Mouse (Mus musculus) embryonic facial prominence, embryonic 10.5 days (tissue): ENCODE data around the gene Aass. TPM values are rescaled to one million over a fixed set of nuclear protein-coding genes. Genes with fewer than 3 reads are reported as not detected.
A peak's percentile ranks its signal among the peaks of the same experiment; 100 is the strongest.
"Not testable (repeated sequence)": the region's sequence is repeated elsewhere in the genome, so short reads cannot be mapped to it uniquely, and the experiment has no call there.

Experiments
- DNase-seq: peaks from one replicate; pipeline ENCODE4 v3.0.0-alpha.2; 2017; ENCODE audit warnings: low spot score
- H3K27ac ChIP-seq: fragments of 300-500 bp; sonication (generic); replicated peaks from 2 replicates; pipeline ENCODE4 v1.5.1; 2016; ENCODE audit warnings: mild to moderate bottlenecking
- H3K27me3 ChIP-seq: fragments of 300-500 bp; sonication (generic); replicated peaks from 2 replicates; pipeline ENCODE4 v1.6.1; 2016; ENCODE audit warnings: low read depth, mild to moderate bottlenecking; ENCODE audit not compliant: poor library complexity, severe bottlenecking
- H3K36me3 ChIP-seq: fragments of 300-500 bp; sonication (generic); replicated peaks from 2 replicates; pipeline ENCODE4 v1.6.1; 2016; ENCODE audit warnings: mild to moderate bottlenecking, moderate library complexity
- H3K4me1 ChIP-seq: fragments of 300-500 bp; sonication (generic); 2 replicates; pipeline ENCODE4 v1.6.1; 2016
- H3K4me3 ChIP-seq: fragments of 300-500 bp; sonication (generic); 2 replicates; pipeline ENCODE4 v1.5.1; 2016; ENCODE audit warnings: mild to moderate bottlenecking, moderate library complexity
- H3K9me3 ChIP-seq: fragments of 300-500 bp; sonication (generic); 2 replicates; pipeline ENCODE4 v1.6.1; 2016; ENCODE audit warnings: mild to moderate bottlenecking
- WGBS: fragments of 180-500 bp; shearing (Covaris S2); methylation state at CpG from one replicate; pipeline ENCODE4 v1.1.7; 2016; 5-methylcytosine and 5-hydroxymethylcytosine counted together
- polyA plus RNA-seq: library from polyadenylated mRNA; unstranded; fragments of >200 nt; fragmentation: Nextera tagmentation; extraction: Ambion mirVana; gene quantifications from 2 replicates; pipeline ENCODE4 v1.2.1, GENCODE M21; 2016

The Aass gene
- 3.1 and 3.4 TPM in 2 replicates for polyA plus RNA-seq

DNA sequence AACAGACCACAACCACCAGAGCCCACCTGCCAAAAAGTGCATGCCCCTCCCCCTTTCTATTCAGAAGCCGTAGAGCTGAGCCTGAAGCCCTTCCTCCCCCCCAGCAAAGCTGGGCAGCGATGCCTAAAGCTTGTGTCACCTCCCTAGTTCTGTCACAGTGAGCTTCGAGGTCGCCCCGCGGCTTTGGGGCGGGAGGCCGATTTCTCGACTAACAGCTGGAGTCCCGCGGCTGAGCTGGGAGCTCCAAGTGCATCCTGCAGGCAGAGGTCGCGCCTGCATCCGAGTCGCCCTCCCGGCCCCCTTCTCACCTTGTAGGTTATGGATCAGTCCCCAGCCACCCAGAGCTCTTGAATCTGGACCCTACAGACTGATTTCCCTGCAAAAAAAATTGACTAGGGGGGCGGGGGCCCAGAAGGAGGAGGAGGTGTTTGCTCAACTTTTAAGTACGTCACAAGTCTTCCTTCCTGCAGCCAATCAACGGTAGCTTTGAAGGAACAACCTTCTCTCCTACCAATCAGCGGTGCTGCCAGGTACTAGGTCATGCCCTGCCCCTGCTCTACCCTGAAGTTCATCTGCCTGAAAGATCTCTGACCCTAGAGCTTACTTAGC, at the start of gene Aass:
Gene Aass (minus strand): TSS at position 414 of the 609 bp plus-strand sequence.
- H3K9me3 ChIP-seq, result no peaks in the 10 kb centered on the region
- H3K27me3 ChIP-seq, result peaks cover 16% of the 10 kb centered on the region
- WGBS, result under 1% methylated on average over 20 of the region's 20 CpGs
- H3K27ac ChIP-seq, result peak within 1 kb of the TSS; percentile 57
- DNase-seq, result peak; percentile 63
- H3K36me3 ChIP-seq, result no peaks in the 10 kb centered on the region
- peak within 1 kb of the TSS; percentile 68 for H3K4me3 ChIP-seq
- H3K4me1 ChIP-seq, result peaks cover 13% of the 10 kb centered on the region

DNA sequence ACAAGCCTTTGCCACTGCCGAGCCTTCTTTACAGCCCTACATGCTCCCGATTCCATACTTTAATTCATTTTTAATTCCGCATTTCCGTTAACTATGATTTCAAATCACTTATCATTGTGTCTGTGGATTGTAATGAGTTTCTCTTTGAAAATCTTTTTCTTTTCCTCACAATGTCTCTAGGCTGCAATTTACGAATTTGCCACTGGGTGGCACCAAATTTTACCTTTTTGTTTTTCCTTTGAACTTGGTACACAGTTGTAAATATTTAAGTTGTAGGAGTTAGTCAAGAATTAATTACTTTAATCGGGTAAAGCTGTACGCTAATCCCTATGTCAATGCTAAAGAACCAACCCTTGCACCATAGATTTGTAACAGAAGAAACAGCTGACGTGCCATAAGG, 47.3 kb upstream of the Aass start:
- H3K27ac ChIP-seq, result no peak overlapping the region
- H3K36me3 ChIP-seq, result no peaks in the 10 kb centered on the region
- no peaks in the 10 kb centered on the region for H3K9me3 ChIP-seq
- H3K27me3 ChIP-seq, result no peaks in the 10 kb centered on the region
- H3K4me1 ChIP-seq, result no peaks in the 10 kb centered on the region
- 20% methylated on average over 8 of the region's 8 CpGs for WGBS
- DNase-seq, result peak; percentile 19
- no peak overlapping the region for H3K4me3 ChIP-seq

DNA sequence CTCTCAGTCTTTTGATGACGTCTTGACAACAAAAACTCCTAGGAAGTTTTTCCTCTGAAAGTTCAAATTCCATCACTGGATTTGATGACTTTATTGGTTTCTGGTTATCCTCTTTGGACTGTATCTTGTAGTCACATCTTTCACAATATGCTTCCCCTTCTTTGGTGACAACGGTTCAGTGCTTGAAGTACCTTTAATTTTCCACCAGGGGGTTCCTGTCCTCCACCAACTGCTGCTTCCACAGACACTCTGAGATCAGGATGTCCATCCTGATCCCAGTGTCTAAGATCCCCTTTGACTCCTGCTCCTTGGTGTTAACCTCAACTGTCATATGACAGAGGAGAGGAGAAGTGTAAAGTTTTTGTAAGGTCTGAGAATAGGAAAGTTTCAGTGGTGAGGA, 31.0 kb upstream of the Aass start:
- 36% methylated on average over 2 of the region's 2 CpGs for WGBS
- H3K9me3 ChIP-seq, H3K27ac ChIP-seq, H3K36me3 ChIP-seq, H3K27me3 ChIP-seq, DNase-seq, H3K4me3 ChIP-seq, H3K4me1 ChIP-seq: not testable (repeated sequence)

DNA sequence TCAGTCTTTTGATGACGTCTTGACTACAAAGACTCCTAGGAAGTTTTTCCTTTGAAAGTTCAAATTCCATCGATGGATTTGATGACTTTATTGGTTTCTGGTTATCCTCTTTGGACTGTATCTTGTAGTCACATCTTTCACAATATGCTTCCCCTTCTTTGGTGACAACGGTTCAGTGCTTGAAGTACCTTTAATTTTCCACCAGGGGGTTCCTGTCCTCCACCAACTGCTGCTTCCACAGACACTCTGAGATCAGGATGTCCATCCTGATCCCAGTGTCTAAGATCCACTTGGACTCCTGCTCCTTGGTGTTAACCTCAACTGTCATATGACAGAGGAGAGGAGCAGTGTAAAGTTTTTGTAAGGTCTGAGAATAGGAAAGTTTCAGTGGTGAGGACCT, 23.6 kb upstream of the Aass start:
- H3K4me1 ChIP-seq, H3K36me3 ChIP-seq, DNase-seq, H3K9me3 ChIP-seq, H3K27ac ChIP-seq, H3K4me3 ChIP-seq, H3K27me3 ChIP-seq: not testable (repeated sequence)
- 73% methylated on average over 3 of the region's 3 CpGs for WGBS

DNA sequence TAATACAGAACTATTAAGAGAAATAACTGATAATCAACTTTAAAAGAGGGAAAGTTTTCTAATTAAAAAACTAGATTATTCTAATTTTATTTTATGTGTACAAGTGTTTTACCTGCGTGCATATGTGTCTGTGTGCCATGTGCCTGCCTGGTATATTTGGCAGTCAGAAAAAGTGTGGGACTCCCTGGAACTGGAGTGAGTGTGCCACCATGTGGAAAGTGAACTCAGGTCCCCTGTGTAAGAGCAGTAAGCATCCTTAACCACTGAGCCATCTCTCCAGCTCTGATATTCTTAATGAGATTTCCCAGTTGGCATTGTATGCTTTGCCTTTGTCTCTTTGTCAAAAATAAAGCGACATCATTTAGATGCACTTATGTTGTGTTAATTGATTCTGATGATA, 20.3 kb upstream of the Aass start:
- 91% methylated on average over 2 of the region's 2 CpGs for WGBS

DNA sequence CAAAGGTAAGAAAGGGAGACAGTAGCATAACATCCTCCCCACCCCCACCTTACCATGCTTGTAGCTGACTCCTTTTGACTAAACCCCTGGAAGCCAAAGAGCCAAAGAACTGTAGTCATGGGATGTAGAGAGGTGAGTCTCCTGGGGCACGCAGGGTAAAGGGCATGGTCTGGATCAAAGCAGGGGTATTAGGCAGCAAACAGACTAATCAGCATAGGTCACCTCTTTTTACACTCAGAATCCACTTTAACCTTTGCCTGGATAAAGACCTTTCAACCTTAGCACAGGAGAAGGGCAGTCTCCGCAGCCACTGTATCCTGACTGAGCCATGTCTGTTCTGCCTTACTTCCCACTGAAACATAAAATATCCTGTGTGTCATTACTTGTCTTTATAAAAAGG, 14.4 kb upstream of the Aass start:
- Histone ChIP-seq H3K36me3 (no peaks in the 10 kb centered on the region), H3K27ac (no peak overlapping the region), H3K4me1 (no peaks in the 10 kb centered on the region), H3K27me3 (no peaks in the 10 kb centered on the region), H3K9me3 (no peaks in the 10 kb centered on the region), H3K4me3 (no peak overlapping the region)
- DNase-seq, result no peak
- WGBS, result 74% methylated on average over 2 of the region's 2 CpGs

More for the DNA sequence above, 20.3 kb upstream of the Aass start:
- no peaks in the 10 kb centered on the region for H3K9me3 ChIP-seq
- no peak overlapping the region for H3K27ac ChIP-seq
- DNase-seq, result no peak
- no peak overlapping the region for H3K4me3 ChIP-seq
- no peaks in the 10 kb centered on the region for H3K36me3 ChIP-seq
- H3K27me3 ChIP-seq, result no peaks in the 10 kb centered on the region
- no peaks in the 10 kb centered on the region for H3K4me1 ChIP-seq

DNA sequence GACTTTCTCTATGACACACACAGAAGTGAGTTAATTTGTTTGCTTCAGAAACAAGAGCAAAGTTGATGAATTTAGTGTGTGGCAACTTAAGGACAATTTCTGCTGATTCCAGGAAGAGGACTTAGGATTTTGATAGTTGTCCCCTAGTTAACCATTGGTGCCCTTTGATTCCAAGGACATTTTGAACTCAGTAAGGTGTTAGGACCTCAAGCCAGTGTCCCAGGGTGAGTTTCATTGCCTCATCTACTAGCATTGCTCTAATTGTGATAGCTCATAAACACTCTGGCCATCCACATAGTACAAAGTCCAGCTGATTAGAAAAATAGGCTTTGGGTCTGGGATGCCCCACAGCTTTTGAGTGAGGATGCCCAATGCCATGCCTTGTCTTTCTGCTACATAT, 11.2 kb upstream of the Aass start:
- Histone ChIP-seq H3K9me3 (no peaks in the 10 kb centered on the region), H3K27me3 (no peaks in the 10 kb centered on the region), H3K36me3 (no peaks in the 10 kb centered on the region), H3K4me1 (no peaks in the 10 kb centered on the region), H3K4me3 (no peak overlapping the region), H3K27ac (no peak overlapping the region)
- no peak for DNase-seq

DNA sequence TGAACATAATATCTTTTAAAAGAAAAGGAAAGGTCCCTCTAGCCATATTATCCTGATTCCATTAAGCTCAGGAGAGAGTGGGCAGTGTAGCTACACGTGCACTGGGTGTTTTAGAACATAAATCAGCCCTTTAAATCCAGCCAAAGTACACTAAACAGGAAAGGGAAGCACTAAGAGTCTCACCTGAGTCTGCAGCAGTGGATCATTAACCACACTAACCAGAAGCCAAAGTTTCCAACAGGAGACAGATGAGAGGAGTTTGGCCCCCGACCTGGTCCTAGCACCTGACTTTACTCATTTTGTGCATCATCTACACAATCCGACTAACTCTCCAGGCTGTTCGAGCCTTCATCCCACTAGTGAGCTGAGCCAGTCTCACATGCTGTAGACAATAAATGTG, 1.8 kb downstream of the Aass start:
- no peak for DNase-seq
- WGBS, result 79% methylated on average over 4 of the region's 4 CpGs
- no peaks in the 10 kb centered on the region for H3K9me3 ChIP-seq
- peaks cover 13% of the 10 kb centered on the region for H3K4me1 ChIP-seq
- no peak overlapping the region for H3K4me3 ChIP-seq
- no peaks in the 10 kb centered on the region for H3K36me3 ChIP-seq
- peaks cover 16% of the 10 kb centered on the region for H3K27me3 ChIP-seq
- no peak overlapping the region for H3K27ac ChIP-seq

DNA sequence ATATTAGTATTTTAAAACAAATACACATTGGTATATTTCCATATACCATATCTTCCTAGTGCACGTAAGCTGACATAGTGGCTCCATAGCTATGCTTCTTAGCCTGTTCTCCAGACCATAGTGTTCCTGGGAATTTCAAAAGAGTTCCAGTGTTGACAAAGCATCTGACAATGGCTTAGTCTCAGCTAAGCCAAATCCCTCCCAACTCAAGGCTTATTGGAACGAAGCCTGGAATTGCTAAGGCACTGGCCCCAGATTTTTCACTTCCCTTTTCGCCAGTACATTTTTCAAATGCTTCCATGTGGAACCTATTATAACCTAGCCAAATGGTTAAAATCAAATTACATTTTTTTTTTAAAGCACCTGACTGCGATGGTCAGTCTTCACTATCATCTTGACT, 3.6 kb downstream of the Aass start:
- Histone ChIP-seq H3K4me1 (peaks cover 13% of the 10 kb centered on the region), H3K27ac (no peak overlapping the region), H3K27me3 (peaks cover 16% of the 10 kb centered on the region), H3K36me3 (no peaks in the 10 kb centered on the region), H3K9me3 (no peaks in the 10 kb centered on the region), H3K4me3 (no peak overlapping the region)
- no peak for DNase-seq
- WGBS, result 64% methylated on average over 4 of the region's 4 CpGs

DNA sequence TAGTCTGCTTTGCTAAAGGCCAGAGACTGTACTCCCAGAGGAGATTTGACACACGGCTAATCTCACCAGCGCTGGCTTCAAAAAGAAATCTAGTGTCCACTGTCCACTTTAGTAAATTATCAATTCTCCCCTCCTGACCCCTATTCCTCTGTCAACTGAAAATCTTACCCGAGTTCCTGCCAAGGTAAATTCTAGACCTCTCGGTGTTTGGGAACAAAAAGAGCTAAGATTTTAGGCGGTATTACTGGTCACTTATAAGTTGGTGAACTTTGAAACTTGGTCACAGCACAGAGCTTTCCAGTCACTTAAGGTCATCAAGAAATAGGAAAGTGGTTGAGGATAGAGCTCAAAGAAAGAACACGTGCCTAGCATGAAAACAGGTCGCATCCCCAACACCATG, 6.1 kb downstream of the Aass start:
- no peaks in the 10 kb centered on the region for H3K4me1 ChIP-seq
- no peak overlapping the region for H3K27ac ChIP-seq
- H3K27me3 ChIP-seq, result peaks cover 6% of the 10 kb centered on the region
- H3K4me3 ChIP-seq, result no peak overlapping the region
- 82% methylated on average over 7 of the region's 7 CpGs for WGBS
- no peak for DNase-seq
- H3K9me3 ChIP-seq, result no peaks in the 10 kb centered on the region
- no peaks in the 10 kb centered on the region for H3K36me3 ChIP-seq

DNA sequence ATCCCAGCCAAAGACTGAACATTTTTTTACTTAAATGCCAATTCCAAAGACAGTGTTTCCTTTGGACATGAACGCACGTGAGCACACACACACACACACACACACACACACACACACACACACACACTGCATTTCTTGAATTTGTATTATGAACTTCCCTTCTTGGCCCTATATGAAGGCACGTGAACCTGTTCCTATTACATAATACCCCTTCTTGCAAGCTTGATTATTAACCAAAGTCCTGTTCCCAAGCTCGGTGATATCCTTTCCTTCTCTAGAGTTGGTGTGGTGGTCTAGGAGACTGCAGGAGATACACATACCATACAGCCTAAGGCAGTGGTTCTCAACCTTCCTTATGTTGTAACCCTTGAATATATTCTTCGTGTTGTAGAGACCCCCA, 7.0 kb downstream of the Aass start:
- 85% methylated on average over 5 of the region's 5 CpGs for WGBS
- Histone ChIP-seq H3K4me1 (no peaks in the 10 kb centered on the region), H3K4me3 (no peak overlapping the region), H3K27me3 (0 out of 2 replicates have a peak, but pooled peaks cover under 1% of the 10 kb centered on the region), H3K36me3 (no peaks in the 10 kb centered on the region), H3K27ac (no peak overlapping the region), H3K9me3 (no peaks in the 10 kb centered on the region)
- DNase-seq, result no peak

DNA sequence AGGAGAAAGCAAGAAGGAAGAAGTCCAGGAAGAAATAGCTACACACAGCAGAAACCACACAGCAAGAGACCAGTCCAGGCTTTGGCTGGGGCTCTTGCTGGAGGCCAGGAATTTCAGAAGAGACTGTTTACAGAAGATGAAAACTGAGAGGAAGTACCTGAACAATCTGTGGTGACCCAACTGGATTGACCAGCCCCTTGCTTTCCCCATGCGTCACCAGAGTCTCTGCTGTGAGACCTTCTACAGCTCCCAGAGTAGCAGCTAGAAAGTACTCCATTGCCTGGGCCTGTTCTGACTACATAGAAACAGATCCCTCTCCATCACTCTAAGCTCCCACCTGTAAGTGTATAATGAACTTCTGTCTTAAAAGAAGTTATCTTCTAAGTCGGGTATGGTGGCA, 8.0 kb downstream of the Aass start:
- Histone ChIP-seq H3K9me3 (no peaks in the 10 kb centered on the region), H3K4me1 (no peaks in the 10 kb centered on the region), H3K27me3 (no peaks in the 10 kb centered on the region), H3K27ac (no peak overlapping the region), H3K36me3 (no peaks in the 10 kb centered on the region), H3K4me3 (no peak overlapping the region)
- DNase-seq, result no peak
- 74% methylated on average over 2 of the region's 2 CpGs for WGBS

DNA sequence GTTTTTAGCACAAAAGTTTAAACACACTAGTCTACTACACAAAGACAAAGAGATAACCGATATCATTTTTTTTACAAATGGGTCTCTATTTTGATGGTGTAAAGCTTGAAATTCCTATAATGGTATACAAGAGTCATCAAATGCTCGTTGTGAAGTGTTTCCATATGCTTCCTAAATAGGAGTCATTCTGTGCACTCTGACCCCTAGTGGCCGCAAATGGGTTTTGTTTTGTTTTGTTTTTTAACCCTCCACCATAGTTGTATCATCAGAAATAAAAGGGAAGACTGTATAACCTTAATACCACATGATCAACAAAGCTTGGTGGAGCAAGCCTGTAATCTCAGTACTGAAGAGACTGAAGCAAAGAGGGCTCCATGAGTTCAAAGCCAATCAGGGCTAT, 9.9 kb downstream of the Aass start:
- Histone ChIP-seq H3K27ac (no peak overlapping the region), H3K9me3 (no peaks in the 10 kb centered on the region), H3K27me3 (no peaks in the 10 kb centered on the region), H3K36me3 (no peaks in the 10 kb centered on the region), H3K4me1 (no peaks in the 10 kb centered on the region), H3K4me3 (no peak overlapping the region)
- WGBS, result 36% methylated on average over 3 of the region's 3 CpGs
- peak; percentile 18 for DNase-seq

DNA sequence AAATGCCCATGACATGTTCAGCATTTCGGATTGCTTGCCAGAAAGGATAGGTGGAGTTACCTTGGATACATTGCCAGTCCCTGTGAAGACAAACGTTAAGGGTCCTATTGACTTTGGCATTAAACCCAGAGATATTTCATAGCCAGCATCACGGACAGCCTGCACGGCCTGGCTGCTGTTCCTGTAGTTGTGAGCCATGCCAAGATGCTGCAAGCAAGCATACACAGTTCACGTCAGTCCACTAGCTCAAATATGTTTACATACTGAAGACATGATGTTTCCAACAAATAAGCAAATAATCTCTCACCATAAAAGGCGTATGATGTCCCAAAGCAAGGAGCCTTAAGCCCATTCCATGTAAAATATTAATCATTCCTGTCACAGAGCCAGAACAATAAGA, 18.0 kb downstream of the Aass start:
- H3K27me3 ChIP-seq, result no peaks in the 10 kb centered on the region
- H3K4me1 ChIP-seq, result no peaks in the 10 kb centered on the region
- no peak overlapping the region for H3K27ac ChIP-seq
- WGBS, result 87% methylated on average over 6 of the region's 6 CpGs
- no peaks in the 10 kb centered on the region for H3K9me3 ChIP-seq
- no peaks in the 10 kb centered on the region for H3K36me3 ChIP-seq
- H3K4me3 ChIP-seq, result no peak overlapping the region
- no peak for DNase-seq
